Mouse (Mus musculus) macrophage (primary cell): ENCODE measurements around the gene Galnt11. TPM values are rescaled to one million over a fixed set of nuclear protein-coding genes. Genes with fewer than 3 reads are reported as not detected.
"Not testable (repeated sequence)": the region's sequence is repeated elsewhere in the genome, so short reads cannot be mapped to it uniquely, and the experiment has no call there.

Source experiments
- H3K27ac ChIP-seq: fragments of 350-480 bp; formaldehyde crosslinking; 2 replicates; pipeline ENCODE4 v1.9.0; 2021
- H3K36me3 ChIP-seq: fragments of 350-480 bp; formaldehyde crosslinking; 2 replicates; pipeline ENCODE4 v1.9.0; 2021; ENCODE audit errors: inconsistent target
- H3K4me3 ChIP-seq: fragments of 350-480 bp; formaldehyde crosslinking; 2 replicates; pipeline ENCODE4 v1.9.0; 2021; ENCODE audit errors: inconsistent target
- H3K79me2 ChIP-seq: fragments of 350-480 bp; formaldehyde crosslinking; 2 replicates; pipeline ENCODE4 v1.9.0; 2021; ENCODE audit errors: inconsistent target
- whole genome bisulfite sequencing: methylation state at CpG from one replicate; pipeline ENCODE4 v1.1.7; 2026; ENCODE audit warnings: inconsistent platforms; ENCODE audit not compliant: missing documents; 5-methylcytosine and 5-hydroxymethylcytosine counted together
- polyA plus RNA-seq: library from polyadenylated mRNA; stranded (reverse); fragments of 250-400 nt; gene quantifications from 3 replicates; pipeline ENCODE4 v1.2.4, GENCODE M21; 2018; ENCODE audit warnings: inconsistent platforms

Gene Galnt11
- polyA plus RNA-seq, 1 experiment from 2014 or later = 20.9 TPM

GRCm38 (mm10) chr5:25224377-25224776, 2.7 kb downstream of the Galnt11 start:
- H3K27ac ChIP-seq, H3K36me3 ChIP-seq, H3K4me3 ChIP-seq: not testable (repeated sequence)
- WGBS = 100% methylated on average over 1 of the region's 1 CpGs
- H3K79me2 ChIP-seq = peaks cover 60% of the 10 kb centered on the region

GRCm38 (mm10) chr5:25243101-25243500, 21.4 kb downstream of the Galnt11 start:
- Histone ChIP-seq H3K36me3 (no peaks in the 10 kb centered on the region), H3K79me2 (no peaks in the 10 kb centered on the region), H3K27ac (no peak overlapping the region), H3K4me3 (no peak overlapping the region)
- 55% methylated on average over 6 of the region's 6 CpGs for WGBS

GRCm38 (mm10) chr5:25245806-25246472, 24.2 kb downstream of the Galnt11 start:
- Histone ChIP-seq H3K27ac (no peak overlapping the region), H3K79me2 (no peaks in the 10 kb centered on the region), H3K4me3 (no peak overlapping the region), H3K36me3 (peaks cover 16% of the 10 kb centered on the region)
- WGBS = 74% methylated on average over 10 of the region's 10 CpGs

- H3K36me3 ChIP-seq = peaks cover 19% of the 10 kb centered on the region
- H3K79me2 ChIP-seq = no peaks in the 10 kb centered on the region
- H3K4me3 ChIP-seq = no peak overlapping the region
- WGBS = 100% methylated on average over 1 of the region's 1 CpGs
- no peak overlapping the region for H3K27ac ChIP-seq
Measured at GRCm38 (mm10) chr5:25246473-25246865, 24.8 kb downstream of the Galnt11 start.

GRCm38 (mm10) chr5:25247036-25247435, 25.3 kb downstream of the Galnt11 start:
- 90% methylated on average over 3 of the region's 3 CpGs for WGBS
- no peaks in the 10 kb centered on the region for H3K79me2 ChIP-seq
- H3K4me3 ChIP-seq = no peak overlapping the region
- peaks cover 25% of the 10 kb centered on the region for H3K36me3 ChIP-seq
- no peak overlapping the region for H3K27ac ChIP-seq

- Histone ChIP-seq H3K79me2 (no peaks in the 10 kb centered on the region), H3K36me3 (peaks cover 76% of the 10 kb centered on the region), H3K4me3 (no peak overlapping the region), H3K27ac (no peak overlapping the region)
- 81% methylated on average over 2 of the region's 2 CpGs for WGBS
Measured at GRCm38 (mm10) chr5:25252423-25252822, 30.7 kb downstream of the Galnt11 start.

- 92% methylated on average over 8 of the region's 8 CpGs for whole genome bisulfite sequencing
- H3K79me2 ChIP-seq = no peaks in the 10 kb centered on the region
- H3K4me3 ChIP-seq = no peak overlapping the region
- H3K27ac ChIP-seq = no peak overlapping the region
- peaks cover 82% of the 10 kb centered on the region for H3K36me3 ChIP-seq
Measured at GRCm38 (mm10) chr5:25252825-25253544, 31.3 kb downstream of the Galnt11 start.

GRCm38 (mm10) chr5:25254491-25254890, 32.8 kb downstream of the Galnt11 start:
- no peak overlapping the region for H3K4me3 ChIP-seq
- 98% methylated on average over 4 of the region's 4 CpGs for WGBS
- peaks cover 94% of the 10 kb centered on the region for H3K36me3 ChIP-seq
- no peaks in the 10 kb centered on the region for H3K79me2 ChIP-seq
- no peak overlapping the region for H3K27ac ChIP-seq

GRCm38 (mm10) chr5:25256686-25257085, 35.0 kb downstream of the Galnt11 start:
- no peaks in the 10 kb centered on the region for H3K79me2 ChIP-seq
- H3K4me3 ChIP-seq = no peak overlapping the region
- H3K27ac ChIP-seq = no peak overlapping the region
- peaks cover 86% of the 10 kb centered on the region for H3K36me3 ChIP-seq
- WGBS = 88% methylated on average over 2 of the region's 2 CpGs

GRCm38 (mm10) chr5:25261452-25261851, 39.7 kb downstream of the Galnt11 start:
- Histone ChIP-seq H3K4me3 (no peak overlapping the region), H3K27ac (no peak overlapping the region), H3K79me2 (no peaks in the 10 kb centered on the region), H3K36me3 (peaks cover 85% of the 10 kb centered on the region)
- 93% methylated on average over 6 of the region's 6 CpGs for WGBS

- no peaks in the 10 kb centered on the region for H3K79me2 ChIP-seq
- H3K4me3 ChIP-seq = no peak overlapping the region
- no peak overlapping the region for H3K27ac ChIP-seq
- H3K36me3 ChIP-seq = peaks cover 77% of the 10 kb centered on the region
- 93% methylated on average over 7 of the region's 7 CpGs for WGBS
Measured at GRCm38 (mm10) chr5:25262266-25262665, 40.6 kb downstream of the Galnt11 start.

GRCm38 (mm10) chr5:25268258-25268888, 46.7 kb downstream of the Galnt11 start:
- no peaks in the 10 kb centered on the region for H3K79me2 ChIP-seq
- no peak overlapping the region for H3K27ac ChIP-seq
- peaks cover 54% of the 10 kb centered on the region for H3K36me3 ChIP-seq
- WGBS = 79% methylated on average over 4 of the region's 4 CpGs
- H3K4me3 ChIP-seq = no peak overlapping the region

GRCm38 (mm10) chr5:25275629-25276028, 53.9 kb downstream of the Galnt11 start:
- Histone ChIP-seq H3K79me2 (no peaks in the 10 kb centered on the region), H3K27ac (no peak overlapping the region), H3K36me3 (peaks cover 76% of the 10 kb centered on the region), H3K4me3 (no peak overlapping the region)
- WGBS = 93% methylated on average over 10 of the region's 10 CpGs

GRCm38 (mm10) chr5:25276365-25276764, 54.7 kb downstream of the Galnt11 start:
- 95% methylated on average over 6 of the region's 6 CpGs for WGBS
- Histone ChIP-seq H3K36me3 (peaks cover 76% of the 10 kb centered on the region), H3K79me2 (no peaks in the 10 kb centered on the region), H3K4me3 (no peak overlapping the region), H3K27ac (no peak overlapping the region)

GRCm38 (mm10) chr5:25283988-25284387, 62.3 kb downstream of the Galnt11 start:
- H3K27ac ChIP-seq = no peak overlapping the region
- WGBS = 97% methylated on average over 11 of the region's 13 CpGs
- no peaks in the 10 kb centered on the region for H3K79me2 ChIP-seq
- H3K4me3 ChIP-seq = no peak overlapping the region
- peaks cover 84% of the 10 kb centered on the region for H3K36me3 ChIP-seq
